Mouse (Mus musculus): ENCODE measurements around the gene Reps2. TPM values are rescaled to one million over a fixed set of nuclear protein-coding genes. Genes with fewer than 3 reads are reported as not detected.

The Reps2 gene
- polyA plus RNA-seq, 1 experiment from 2014 or later: 1.9 TPM

DNA sequence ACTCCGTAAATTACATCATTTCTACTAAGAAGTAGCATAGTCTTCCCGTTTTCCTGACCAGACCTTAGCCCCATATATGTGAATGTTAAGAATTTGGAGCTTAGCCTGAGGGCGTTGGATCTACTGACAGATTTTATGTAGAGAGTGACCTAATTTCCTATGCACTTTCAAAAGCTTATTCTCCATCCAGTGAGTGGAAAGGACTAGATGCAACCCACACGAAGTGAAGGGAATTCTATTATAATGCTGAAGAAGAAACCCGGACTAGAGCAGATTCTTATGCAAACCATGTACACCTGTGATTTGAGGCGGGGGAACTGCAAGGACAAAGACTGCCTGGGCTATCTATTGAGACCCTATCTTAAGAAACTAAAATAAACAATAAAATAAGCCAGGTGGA lies 195.5 kb downstream of the Reps2 start:
- H3K9me3 ChIP-seq (ENCODE audit: control insufficient read depth, low read length): no peaks in the 10 kb centered on the region
- no peak overlapping the region for H3K9ac ChIP-seq (ENCODE audit: low read depth, low read length)
- no peak overlapping the region for H3K27ac ChIP-seq (ENCODE audit: low read depth, low read length)
- no peaks in the 10 kb centered on the region for H3K4me1 ChIP-seq (replicated peaks; ENCODE audit: control insufficient read depth, insufficient read depth, low read length)
- 81% methylated on average over 6 of the region's 6 CpGs for WGBS
- no peaks in the 10 kb centered on the region for H3K36me3 ChIP-seq (ENCODE audit: control insufficient read depth, insufficient read depth, low read length)
- no peak for ATAC-seq (replicated peaks; ENCODE audit: low FRiP score)
- H3K27me3 ChIP-seq (replicated peaks; ENCODE audit: control insufficient read depth, insufficient read depth, low read length): peaks cover 3% of the 10 kb centered on the region; the same call in 1 of the 2 replicates
- no peak for DNase-seq (ENCODE audit: low spot score)
- H3K4me2 ChIP-seq: no peak overlapping the region
- no peak overlapping the region for H3K4me3 ChIP-seq (ENCODE audit: low read depth, low read length)

DNA sequence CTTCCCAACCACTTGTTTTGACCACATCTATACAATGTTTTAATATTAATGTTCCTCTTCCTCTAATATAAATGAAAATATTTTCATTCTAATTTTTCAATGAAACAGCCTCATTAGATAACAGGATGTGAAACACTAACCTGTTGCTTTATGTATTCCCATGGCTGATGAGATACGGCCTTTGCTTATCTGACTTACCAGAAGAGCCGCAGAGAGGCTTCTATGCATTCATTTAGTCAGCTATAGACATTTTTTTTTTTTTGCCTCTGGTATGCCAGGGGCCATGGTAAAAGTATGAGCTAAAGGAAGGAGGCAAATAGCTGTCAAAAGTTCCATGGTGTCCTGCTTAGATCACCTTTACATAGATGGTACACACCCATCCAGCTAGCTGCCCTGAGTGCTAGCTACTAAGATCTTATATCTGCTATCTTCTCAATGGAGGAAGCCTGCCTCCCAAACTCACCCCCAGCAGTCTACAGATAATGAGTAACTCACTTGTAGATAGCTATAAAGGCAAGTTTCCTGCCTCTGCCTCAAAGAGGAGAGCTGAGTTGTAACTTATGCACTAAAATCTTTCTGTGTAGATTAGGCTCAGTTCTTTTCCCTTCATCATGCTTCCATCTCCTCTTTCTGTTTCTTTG lies 196.7 kb downstream of the Reps2 start:
- no peak overlapping the region for H3K27ac ChIP-seq (ENCODE audit: low read depth, low read length)
- H3K4me2 ChIP-seq: no peak overlapping the region
- peak; percentile 86 for ATAC-seq (replicated peaks; ENCODE audit: low FRiP score)
- no peak for DNase-seq (ENCODE audit: low spot score)
- H3K9me3 ChIP-seq (ENCODE audit: control insufficient read depth, low read length): no peaks in the 10 kb centered on the region
- no peaks in the 10 kb centered on the region for H3K4me1 ChIP-seq (replicated peaks; ENCODE audit: control insufficient read depth, insufficient read depth, low read length)
- H3K27me3 ChIP-seq (replicated peaks; ENCODE audit: control insufficient read depth, insufficient read depth, low read length): peaks cover 2% of the 10 kb centered on the region; the same call in 1 of the 2 replicates
- no peak overlapping the region for H3K9ac ChIP-seq (ENCODE audit: low read depth, low read length)
- 68% methylated on average over 2 of the region's 2 CpGs for WGBS
- H3K36me3 ChIP-seq (ENCODE audit: control insufficient read depth, insufficient read depth, low read length): no peaks in the 10 kb centered on the region
- no peak overlapping the region for H3K4me3 ChIP-seq (ENCODE audit: low read depth, low read length)

DNA sequence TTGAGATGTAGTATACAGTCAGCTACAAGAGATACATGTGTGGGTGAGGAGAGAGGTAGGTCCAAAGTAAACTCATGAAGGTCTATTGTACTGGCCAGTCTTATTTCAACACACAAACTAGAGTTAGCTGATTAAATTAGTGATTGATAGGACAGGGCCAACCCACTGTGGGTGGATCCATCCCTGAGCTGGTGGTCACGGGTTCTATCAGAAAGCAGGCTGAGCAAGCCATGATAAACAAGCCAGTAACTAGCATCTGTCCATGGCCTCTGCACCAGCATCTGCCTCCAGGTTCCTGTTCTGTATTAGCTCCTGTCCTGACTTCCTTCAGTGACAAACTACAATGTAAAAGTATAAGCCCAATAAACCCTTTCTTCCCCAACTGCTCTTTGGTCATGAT lies 200.1 kb downstream of the Reps2 start:
- 41% methylated on average over 1 of the region's 1 CpGs for WGBS
- Histone ChIP-seq H3K36me3 (ENCODE audit: control insufficient read depth, insufficient read depth, low read length) (no peaks in the 10 kb centered on the region), H3K9me3 (ENCODE audit: control insufficient read depth, low read length) (no peaks in the 10 kb centered on the region), H3K4me2 (no peak overlapping the region), H3K9ac (ENCODE audit: low read depth, low read length) (no peak overlapping the region), H3K27me3 (replicated peaks; ENCODE audit: control insufficient read depth, insufficient read depth, low read length) (no peaks in the 10 kb centered on the region; the same call in 1 of the 2 replicates), H3K27ac (ENCODE audit: low read depth, low read length) (no peak overlapping the region), H3K4me1 (replicated peaks; ENCODE audit: control insufficient read depth, insufficient read depth, low read length) (no peaks in the 10 kb centered on the region), H3K4me3 (ENCODE audit: low read depth, low read length) (no peak overlapping the region)
- peak; percentile 68 for ATAC-seq (replicated peaks; ENCODE audit: low FRiP score)
- DNase-seq (ENCODE audit: low spot score): no peak

GRCm38 (mm10) chrX:162442970-162443369 lies 200.5 kb downstream of the Reps2 start:
- Histone ChIP-seq H3K4me2 (no peak overlapping the region), H3K4me3 (ENCODE audit: low read depth, low read length) (no peak overlapping the region), H3K27me3 (replicated peaks; ENCODE audit: control insufficient read depth, insufficient read depth, low read length) (no peaks in the 10 kb centered on the region; the same call in 1 of the 2 replicates), H3K9ac (ENCODE audit: low read depth, low read length) (no peak overlapping the region), H3K36me3 (ENCODE audit: control insufficient read depth, insufficient read depth, low read length) (no peaks in the 10 kb centered on the region), H3K9me3 (ENCODE audit: control insufficient read depth, low read length) (no peaks in the 10 kb centered on the region), H3K4me1 (replicated peaks; ENCODE audit: control insufficient read depth, insufficient read depth, low read length) (no peaks in the 10 kb centered on the region), H3K27ac (ENCODE audit: low read depth, low read length) (no peak overlapping the region)
- WGBS: 59% methylated on average over 1 of the region's 1 CpGs
- ATAC-seq (replicated peaks; ENCODE audit: low FRiP score): peak; percentile 64; the same call in 1 of the 2 replicates
- DNase-seq (ENCODE audit: low spot score): no peak

DNA sequence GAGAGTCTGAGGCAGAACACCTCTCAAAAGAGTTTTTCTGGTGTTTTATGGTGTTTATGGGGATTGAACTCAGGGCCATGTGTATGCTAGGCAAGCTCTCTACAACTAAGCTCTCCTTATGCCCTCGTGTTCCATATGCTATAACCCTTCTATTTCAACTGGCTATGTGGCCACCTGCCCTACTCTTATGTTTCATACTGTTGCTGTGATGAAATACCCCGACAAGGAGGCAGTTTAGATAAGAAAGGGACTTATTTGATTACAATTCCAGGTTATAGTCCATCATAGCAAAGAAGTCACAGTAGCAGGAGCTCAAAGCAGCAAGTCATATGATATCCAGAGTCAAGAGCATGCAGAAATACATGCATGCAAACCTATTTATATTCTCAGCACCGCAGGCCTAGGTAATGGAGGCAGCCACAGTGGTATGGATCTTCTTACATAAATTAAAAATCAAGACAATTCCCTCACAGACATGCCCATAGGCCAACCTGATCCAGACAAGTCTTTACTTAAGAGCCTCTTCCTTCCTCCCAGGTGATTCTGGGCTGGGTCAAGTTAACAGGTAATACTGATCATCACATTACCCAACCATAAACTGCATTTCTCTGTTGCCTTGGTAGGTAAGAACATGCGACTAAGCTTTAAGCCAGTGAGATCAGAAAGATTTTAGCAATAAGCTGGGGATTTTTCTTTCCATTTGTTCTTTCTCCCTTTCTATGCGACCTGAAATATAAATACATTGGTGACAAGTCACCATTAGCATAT lies 210.5 kb downstream of the Reps2 start:
- WGBS: 64% methylated on average over 5 of the region's 5 CpGs
- no peaks in the 10 kb centered on the region for H3K9me3 ChIP-seq (ENCODE audit: control insufficient read depth, low read length)
- H3K9ac ChIP-seq (ENCODE audit: low read depth, low read length): no peak overlapping the region
- ATAC-seq (replicated peaks; ENCODE audit: low FRiP score) (no peak), DNase-seq (ENCODE audit: low spot score) (no peak)
- H3K4me2 ChIP-seq: no peak overlapping the region
- H3K36me3 ChIP-seq (ENCODE audit: control insufficient read depth, insufficient read depth, low read length): no peaks in the 10 kb centered on the region
- no peaks in the 10 kb centered on the region for H3K4me1 ChIP-seq (replicated peaks; ENCODE audit: control insufficient read depth, insufficient read depth, low read length)
- H3K27ac ChIP-seq (ENCODE audit: low read depth, low read length): no peak overlapping the region
- H3K4me3 ChIP-seq (ENCODE audit: low read depth, low read length): no peak overlapping the region
- peaks cover 8% of the 10 kb centered on the region; the same call in 1 of the 2 replicates for H3K27me3 ChIP-seq (replicated peaks; ENCODE audit: control insufficient read depth, insufficient read depth, low read length)

GRCm38 (mm10) chrX:162427698-162428097 lies 215.8 kb downstream of the Reps2 start:
- no peak for ATAC-seq (replicated peaks; ENCODE audit: low FRiP score)
- no peaks in the 10 kb centered on the region for H3K9me3 ChIP-seq (ENCODE audit: control insufficient read depth, low read length)
- WGBS: 70% methylated on average over 2 of the region's 3 CpGs

DNA sequence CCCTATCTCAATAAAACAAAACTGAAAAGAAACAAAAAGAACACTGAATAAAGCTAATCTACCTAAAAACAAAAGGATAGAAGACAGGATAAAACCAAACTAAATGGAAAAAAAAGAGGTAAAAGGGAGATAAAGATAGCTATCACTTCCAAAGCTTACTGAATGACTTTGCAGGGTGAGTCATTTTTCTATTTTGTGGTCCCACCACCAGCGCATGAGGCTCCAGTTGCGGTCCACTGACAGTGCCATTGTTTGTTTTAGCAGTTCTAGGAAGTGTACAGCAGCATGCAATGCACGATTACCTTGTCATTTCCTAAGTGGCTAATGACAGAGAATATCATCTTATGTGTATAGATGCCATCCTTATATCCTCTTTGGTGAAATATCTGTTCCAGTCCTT lies 224.0 kb downstream of the Reps2 start:
- H3K9ac ChIP-seq (ENCODE audit: low read depth, low read length): no peak overlapping the region
- H3K4me3 ChIP-seq (ENCODE audit: low read depth, low read length): no peak overlapping the region
- peaks cover 6% of the 10 kb centered on the region for H3K27me3 ChIP-seq (replicated peaks; ENCODE audit: control insufficient read depth, insufficient read depth, low read length)
- DNase-seq (ENCODE audit: low spot score) (no peak), ATAC-seq (replicated peaks; ENCODE audit: low FRiP score) (no peak)
- H3K4me2 ChIP-seq: no peak overlapping the region
- 73% methylated on average over 3 of the region's 3 CpGs for WGBS
- no peaks in the 10 kb centered on the region for H3K36me3 ChIP-seq (ENCODE audit: control insufficient read depth, insufficient read depth, low read length)
- no peaks in the 10 kb centered on the region for H3K4me1 ChIP-seq (replicated peaks; ENCODE audit: control insufficient read depth, insufficient read depth, low read length)
- H3K27ac ChIP-seq (ENCODE audit: low read depth, low read length): no peak overlapping the region
- no peaks in the 10 kb centered on the region for H3K9me3 ChIP-seq (ENCODE audit: control insufficient read depth, low read length)

More at GRCm38 (mm10) chrX:162427698-162428097, 215.8 kb downstream of the Reps2 start:
- H3K4me3 ChIP-seq (ENCODE audit: low read depth, low read length): no peak overlapping the region
- no peak overlapping the region for H3K4me2 ChIP-seq
- H3K36me3 ChIP-seq (ENCODE audit: control insufficient read depth, insufficient read depth, low read length): no peaks in the 10 kb centered on the region
- no peaks in the 10 kb centered on the region for H3K27me3 ChIP-seq (replicated peaks; ENCODE audit: control insufficient read depth, insufficient read depth, low read length)
- no peak for DNase-seq (ENCODE audit: low spot score)
- H3K9ac ChIP-seq (ENCODE audit: low read depth, low read length): no peak overlapping the region
- H3K4me1 ChIP-seq (replicated peaks; ENCODE audit: control insufficient read depth, insufficient read depth, low read length): no peaks in the 10 kb centered on the region
- no peak overlapping the region for H3K27ac ChIP-seq (ENCODE audit: low read depth, low read length)

DNA sequence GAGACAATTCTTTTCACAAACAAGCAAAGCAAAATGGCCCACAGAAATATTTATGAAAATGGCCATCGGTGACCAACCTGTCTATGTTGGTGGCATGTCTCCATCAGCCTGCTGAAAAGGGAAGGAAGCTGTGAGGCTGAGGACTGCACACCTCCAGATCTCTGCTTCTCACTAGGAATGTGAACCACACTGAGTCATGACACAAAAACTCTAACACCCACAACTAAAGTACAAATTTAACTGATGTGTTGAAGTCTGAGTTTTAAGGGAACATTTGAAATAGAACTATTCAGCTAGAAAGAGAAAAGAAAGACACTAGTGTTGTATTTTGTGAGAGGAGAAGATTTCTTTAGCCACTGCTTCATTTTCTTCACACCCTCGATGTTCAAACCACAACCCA lies 230.3 kb downstream of the Reps2 start:
- H3K27ac ChIP-seq (ENCODE audit: low read depth, low read length): no peak overlapping the region
- 76% methylated on average over 2 of the region's 2 CpGs for WGBS
- DNase-seq (ENCODE audit: low spot score) (no peak), ATAC-seq (replicated peaks; ENCODE audit: low FRiP score) (no peak)
- H3K4me1 ChIP-seq (replicated peaks; ENCODE audit: control insufficient read depth, insufficient read depth, low read length): no peaks in the 10 kb centered on the region
- peaks cover 4% of the 10 kb centered on the region; the same call in 1 of the 2 replicates for H3K27me3 ChIP-seq (replicated peaks; ENCODE audit: control insufficient read depth, insufficient read depth, low read length)
- H3K4me2 ChIP-seq: no peak overlapping the region
- H3K36me3 ChIP-seq (ENCODE audit: control insufficient read depth, insufficient read depth, low read length): no peaks in the 10 kb centered on the region
- no peaks in the 10 kb centered on the region for H3K9me3 ChIP-seq (ENCODE audit: control insufficient read depth, low read length)
- H3K4me3 ChIP-seq (ENCODE audit: low read depth, low read length): no peak overlapping the region
- H3K9ac ChIP-seq (ENCODE audit: low read depth, low read length): no peak overlapping the region

DNA sequence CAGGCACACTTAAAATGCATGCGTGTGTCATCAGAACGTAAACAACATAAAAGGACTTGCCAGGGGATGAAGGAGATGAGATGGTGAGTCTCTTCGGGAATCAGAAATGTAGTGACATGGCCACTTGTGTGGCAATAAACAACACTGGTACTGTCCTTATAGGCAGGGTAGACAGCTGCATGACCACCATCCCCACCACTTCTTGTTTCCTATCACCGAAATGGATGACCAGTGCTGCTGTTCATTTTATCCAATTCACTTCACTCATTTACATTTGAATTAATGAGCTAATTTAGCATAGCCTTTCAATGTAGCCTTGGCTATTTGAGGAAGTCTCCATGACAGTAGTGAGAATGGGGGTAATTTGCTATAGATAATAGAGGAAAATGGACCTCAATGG lies 236.2 kb downstream of the Reps2 start:
- DNase-seq (ENCODE audit: low spot score) (no peak), ATAC-seq (replicated peaks; ENCODE audit: low FRiP score) (no peak)
- Histone ChIP-seq H3K9me3 (ENCODE audit: control insufficient read depth, low read length) (no peaks in the 10 kb centered on the region), H3K9ac (ENCODE audit: low read depth, low read length) (no peak overlapping the region), H3K4me2 (no peak overlapping the region), H3K4me3 (ENCODE audit: low read depth, low read length) (no peak overlapping the region), H3K36me3 (ENCODE audit: control insufficient read depth, insufficient read depth, low read length) (no peaks in the 10 kb centered on the region), H3K27me3 (replicated peaks; ENCODE audit: control insufficient read depth, insufficient read depth, low read length) (peaks cover 9% of the 10 kb centered on the region), H3K4me1 (replicated peaks; ENCODE audit: control insufficient read depth, insufficient read depth, low read length) (no peaks in the 10 kb centered on the region), H3K27ac (ENCODE audit: low read depth, low read length) (no peak overlapping the region)
- WGBS: 91% methylated on average over 4 of the region's 4 CpGs
